Mouse (Mus musculus) C2C12 (cell line): ENCODE results near the gene Ccdc146.

Experiments
- CTCF ChIP-seq: IDR thresholded peaks from one replicate; pipeline ENCODE4 v1.5.1; 2011; ENCODE audit not compliant: control insufficient read depth, insufficient read depth, insufficient read length
- USF1 ChIP-seq: IDR thresholded peaks from one replicate; pipeline ENCODE4 v1.6.1; 2011; ENCODE audit warnings: low read depth, mild to moderate bottlenecking, control low read depth, moderate library complexity

GRCm38 (mm10) chr5:21329672-21330665 is 94.5 kb downstream of the Ccdc146 start:
- TF ChIP-seq USF1 (no peak), CTCF (no peak)
